Mouse (Mus musculus) G1E-ER4 (cell line): ENCODE results near the gene Farp1. TPM values are rescaled to one million over a fixed set of nuclear protein-coding genes. Genes with fewer than 3 reads are reported as not detected.

Experiments
- GATA1 ChIP-seq: IDR thresholded peaks from one replicate; pipeline ENCODE4 v1.8.0; 2012; ENCODE audit warnings: low read length, inconsistent platforms
- polyA plus RNA-seq: library from polyadenylated mRNA; stranded (reverse); fragments of >175 nt; gene quantifications from 2 replicates; pipeline ENCODE4 v1.2.3, GENCODE M21; 2012

The Farp1 gene
- 0.09 and 0.10 TPM in 2 replicates for polyA plus RNA-seq

DNA sequence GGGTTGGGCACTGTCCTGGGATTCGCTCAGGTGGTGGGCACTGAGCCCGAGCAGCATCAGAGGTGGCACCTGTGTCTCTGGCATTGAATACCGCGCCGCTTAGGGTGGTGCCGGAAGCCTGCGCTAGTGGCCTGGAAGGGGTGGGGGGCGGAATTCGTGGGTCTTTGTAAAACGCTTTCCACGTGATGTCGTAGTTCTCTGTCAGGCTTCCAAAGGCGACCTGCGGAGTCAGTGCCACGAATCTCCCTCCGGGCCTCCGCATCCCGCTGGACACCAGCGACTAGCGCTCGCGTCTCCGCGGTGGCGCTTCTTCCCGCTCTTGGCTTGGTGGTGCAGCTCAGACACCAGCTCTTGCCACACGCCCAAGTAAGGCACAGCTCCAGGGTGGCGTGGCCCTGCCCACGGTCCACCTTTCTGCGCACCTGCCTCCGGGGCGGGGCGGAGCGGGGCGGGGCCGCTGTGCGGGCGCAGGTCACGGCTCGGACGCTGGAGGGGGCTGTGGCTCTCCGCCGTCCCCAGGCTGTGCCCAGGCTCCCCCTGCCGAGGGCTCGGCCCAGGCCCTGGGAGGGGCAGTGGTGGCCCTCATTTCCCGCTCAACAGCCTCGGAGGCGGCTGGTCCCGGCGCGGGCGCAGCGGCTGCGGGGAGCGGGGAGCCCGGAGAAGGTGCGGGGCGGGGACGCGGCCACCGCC, at the start of gene Farp1:
Gene Farp1 (plus strand): TSS at position 228 of the 690 bp plus-strand sequence.
- no peak for TF ChIP-seq GATA1

DNA sequence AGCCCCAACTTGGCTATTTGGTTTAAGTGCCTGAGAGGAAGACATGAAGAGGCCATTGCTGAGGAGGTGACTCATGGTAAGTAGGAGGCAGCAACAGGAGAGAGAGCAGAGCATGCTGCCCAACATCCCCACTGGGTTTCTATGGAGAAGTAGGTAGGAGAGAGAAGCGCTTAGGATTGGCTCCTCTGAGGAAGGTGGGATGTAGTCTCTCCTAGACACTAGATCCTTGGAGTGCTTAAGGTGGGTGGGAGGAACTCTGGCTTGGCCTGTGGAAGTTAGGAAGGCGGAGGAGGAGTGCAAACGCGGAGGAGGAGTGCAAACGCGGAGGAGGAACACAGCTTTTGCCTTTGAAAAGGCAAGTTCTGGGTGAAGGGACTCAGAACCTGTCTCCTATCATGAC, 45.9 kb upstream of the Farp1 start:
- TF ChIP-seq GATA1 = no peak

GRCm38 (mm10) chr14:120997686-120998085, 37.3 kb upstream of the Farp1 start:
- no peak for TF ChIP-seq GATA1

GRCm38 (mm10) chr14:121000561-121001340, 34.2 kb upstream of the Farp1 start:
- no peak for TF ChIP-seq GATA1

DNA sequence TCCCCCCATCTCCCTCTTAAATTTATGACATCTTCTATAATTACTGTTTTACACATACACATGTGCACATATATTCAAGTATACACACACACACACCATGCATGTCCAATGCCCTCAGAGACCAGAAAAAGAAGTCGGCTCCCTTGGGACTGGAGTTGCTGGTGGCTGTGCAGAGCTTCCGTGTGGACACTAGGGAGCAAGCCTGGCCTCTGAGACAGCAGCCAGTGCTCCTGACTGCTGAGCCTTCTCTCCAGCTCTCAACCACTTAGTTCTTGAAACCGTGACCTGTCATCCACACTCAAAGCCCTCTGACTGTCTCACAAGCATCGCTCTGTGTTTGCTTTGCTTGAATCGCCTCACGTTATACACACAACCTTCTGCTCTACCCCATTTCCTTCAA, 29.4 kb upstream of the Farp1 start:
- TF ChIP-seq GATA1 = no peak

- TF ChIP-seq GATA1 = no peak
Measured at GRCm38 (mm10) chr14:121006021-121006420, 29.0 kb upstream of the Farp1 start.

- TF ChIP-seq GATA1 = no peak
Measured at GRCm38 (mm10) chr14:121015114-121015690, 19.8 kb upstream of the Farp1 start.

DNA sequence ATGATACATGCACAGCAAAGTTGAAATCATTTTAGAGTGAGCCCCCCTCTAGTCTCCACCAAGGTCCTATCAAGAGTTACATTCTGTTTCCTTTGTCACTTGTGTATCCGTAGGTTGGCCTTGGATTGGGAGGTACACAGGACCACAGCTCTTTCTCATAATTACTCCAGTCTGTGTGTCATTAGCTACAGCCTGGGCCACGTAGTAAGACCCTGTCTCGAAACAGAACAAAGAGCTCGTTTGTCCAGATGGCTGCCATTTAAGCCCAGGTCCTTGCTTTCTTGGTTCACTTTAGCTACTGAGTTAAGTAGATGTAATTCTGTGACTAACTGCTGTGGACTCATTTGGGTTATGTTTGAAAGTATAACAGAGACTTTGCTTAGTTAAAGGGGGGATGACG, 12.6 kb upstream of the Farp1 start:
- TF ChIP-seq GATA1 = no peak

DNA sequence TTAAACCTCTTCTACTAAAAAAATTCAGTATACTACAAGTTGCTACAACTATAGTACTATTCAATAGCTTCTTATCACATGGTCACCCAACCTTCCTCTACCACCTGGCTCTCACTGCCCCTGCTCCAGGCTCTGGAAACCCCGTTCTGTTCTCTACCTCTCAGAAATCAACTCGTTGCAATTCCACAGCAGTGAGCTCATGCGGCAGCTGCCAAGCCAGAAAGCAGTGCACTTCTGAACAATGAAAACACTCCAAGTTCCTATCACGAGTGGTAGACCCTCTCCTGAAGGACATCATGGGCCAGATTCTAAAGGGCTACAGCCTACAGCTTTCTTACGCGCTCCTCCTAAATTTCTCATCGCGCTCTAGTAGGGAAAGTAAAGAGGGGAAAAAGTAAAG, 9.6 kb upstream of the Farp1 start:
- no peak for TF ChIP-seq GATA1

- TF ChIP-seq GATA1 = no peak
Measured at GRCm38 (mm10) chr14:121031396-121031795, 3.6 kb upstream of the Farp1 start.

DNA sequence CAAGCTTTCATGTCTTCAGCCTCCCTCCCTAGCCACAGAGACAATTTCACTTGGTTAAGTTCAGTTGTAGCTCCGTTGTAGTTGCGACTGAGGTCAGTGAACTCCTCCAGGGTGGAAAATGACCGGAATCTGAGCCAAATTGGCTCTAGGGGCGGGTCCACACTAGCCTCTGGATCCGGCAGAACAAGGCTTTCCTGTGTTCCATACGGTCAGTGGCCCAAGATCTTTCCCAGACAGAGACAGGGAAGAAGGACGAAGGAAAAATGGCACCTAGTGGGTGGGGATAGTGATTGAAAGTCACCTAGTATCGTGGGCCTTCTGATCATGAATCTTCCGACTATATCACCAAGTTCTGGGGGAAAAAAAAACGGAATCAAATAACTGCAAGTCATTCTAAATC, 475 bp upstream of the Farp1 start:
- TF ChIP-seq GATA1 = no peak

DNA sequence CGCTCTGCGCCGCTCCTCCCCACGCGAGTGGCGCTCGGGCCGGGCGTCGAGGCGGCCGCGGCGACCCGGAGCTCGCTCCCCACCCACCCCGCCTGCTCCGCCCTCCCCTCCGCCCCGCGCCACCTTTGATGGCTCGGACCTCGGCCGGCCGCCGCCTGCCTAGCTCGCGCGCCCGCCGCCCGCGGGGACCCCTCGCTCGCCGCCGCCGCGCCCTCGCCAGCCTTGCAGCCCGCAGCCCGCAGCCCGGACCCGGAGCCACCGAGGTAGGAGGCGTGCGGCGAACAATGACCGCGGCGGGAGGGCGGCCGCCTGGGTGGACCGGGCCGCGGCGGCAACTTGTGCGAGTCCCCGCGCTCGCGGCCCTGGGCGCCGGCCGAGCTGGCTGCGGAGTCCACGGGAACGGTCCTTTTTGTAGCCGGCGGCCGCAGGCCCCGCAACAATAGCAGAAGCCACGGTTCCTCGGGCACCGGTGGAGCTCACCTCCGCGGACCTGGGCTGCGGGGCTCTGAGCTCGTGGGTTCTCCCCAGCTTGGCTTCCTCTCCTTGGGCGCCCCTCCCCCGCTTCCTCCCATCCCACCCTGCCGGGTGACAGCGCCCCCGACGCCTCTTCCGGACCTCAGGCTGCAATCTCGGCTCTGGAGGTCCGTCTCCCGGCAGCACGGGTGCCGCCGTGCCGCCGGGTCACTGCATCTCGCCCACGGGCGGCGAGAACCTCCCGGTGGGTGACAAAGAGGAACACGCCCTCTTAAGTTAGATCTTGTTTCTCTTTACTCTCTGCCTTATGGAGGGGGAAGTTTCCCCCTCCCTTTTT, 868 bp downstream of the Farp1 start:
- no peak for TF ChIP-seq GATA1

DNA sequence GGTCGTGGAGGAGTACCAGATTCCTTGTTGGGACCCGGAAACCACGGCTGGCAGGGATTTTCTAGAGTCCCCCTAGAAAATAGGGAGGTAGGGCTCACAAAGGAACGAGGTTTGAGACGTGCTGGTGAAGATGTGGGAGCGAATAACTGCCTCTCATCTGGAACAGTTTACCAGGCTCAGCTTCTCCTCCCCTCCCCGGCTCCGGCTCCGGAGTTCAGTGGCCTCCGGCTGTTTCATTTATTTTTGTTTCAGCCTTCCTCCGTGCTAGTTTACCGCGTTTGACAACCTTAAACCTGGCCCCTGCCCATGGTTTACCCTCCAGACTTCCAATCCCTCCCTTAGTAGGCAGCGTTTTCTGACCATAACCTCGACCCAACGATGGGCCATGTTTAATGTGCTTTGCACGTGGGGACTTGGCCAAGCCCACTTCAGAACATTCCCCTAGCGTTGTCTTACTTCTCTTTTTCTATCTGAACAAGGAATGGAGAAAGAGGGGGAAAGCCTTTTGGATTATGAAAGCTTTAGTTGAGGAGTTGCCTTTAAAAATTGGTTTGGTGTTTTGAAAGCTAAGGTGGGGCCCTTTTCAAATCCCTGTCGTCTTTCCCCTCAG, 1.7 kb downstream of the Farp1 start:
- no peak for TF ChIP-seq GATA1

DNA sequence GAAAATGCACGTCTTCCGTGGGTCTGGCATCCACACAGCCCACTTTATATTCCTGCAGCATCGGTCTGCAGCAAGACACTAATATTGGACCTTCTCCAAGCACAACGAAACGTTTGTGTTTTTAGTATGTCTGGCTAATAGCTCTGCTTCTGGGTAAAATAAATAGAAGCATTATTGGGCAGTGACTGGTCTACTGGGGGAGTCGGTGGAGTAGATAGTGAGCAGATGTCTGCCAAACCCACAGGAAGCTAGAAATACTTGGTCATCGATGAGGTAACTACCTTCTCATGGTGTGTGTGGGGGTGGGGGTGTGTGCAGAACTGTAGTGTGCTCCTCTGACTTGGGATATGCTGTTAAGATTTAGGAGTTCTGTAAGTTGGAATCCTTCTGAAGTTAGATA, 2.3 kb downstream of the Farp1 start:
- TF ChIP-seq GATA1 = no peak

DNA sequence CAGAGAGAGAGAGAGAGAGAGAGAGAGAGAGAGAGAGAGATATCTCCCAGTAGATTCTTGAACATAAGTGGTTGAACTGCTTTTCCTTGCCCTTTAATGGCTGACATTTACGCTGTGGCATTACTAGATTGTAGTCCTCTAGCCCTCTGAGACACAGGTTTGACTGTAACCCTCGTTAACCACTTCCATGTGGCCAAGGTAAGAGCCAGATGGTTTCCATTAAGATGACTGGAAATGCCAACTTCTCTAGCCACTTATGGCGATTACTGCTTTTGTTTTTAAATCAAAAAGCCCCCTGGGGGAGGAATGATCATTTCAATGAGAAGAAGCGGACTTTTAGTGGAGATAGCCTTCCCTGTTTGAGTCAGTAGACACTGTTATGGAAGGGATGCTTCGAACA, 3.7 kb downstream of the Farp1 start:
- no peak for TF ChIP-seq GATA1
